Mouse (Mus musculus): ENCODE data around the gene Kif1b. TPM values are rescaled to one million over a fixed set of nuclear protein-coding genes. Genes with fewer than 3 reads are reported as not detected.

Gene Kif1b
- polyA plus RNA-seq, 2 experiments: 3.6 to 4.6 TPM

- Histone ChIP-seq H3K9me3 (ENCODE audit: control insufficient read depth, low read length) (no peaks in the 10 kb centered on the region), H3K27me3 (ENCODE audit: control insufficient read depth, insufficient read depth, low read length) (no peaks in the 10 kb centered on the region), H3K4me1 (replicated peaks; ENCODE audit: control insufficient read depth in 2 of 2, insufficient read depth in 2 of 2, low read length in 1 of 2) (no peaks in the 10 kb centered on the region; a peak in 1 of 4 replicates), H3K27ac (no peak overlapping the region), H3K4me2 (ENCODE audit: low read depth) (no peak overlapping the region), H3K36me3 (replicated peaks; ENCODE audit: control insufficient read depth, insufficient read depth, low read depth) (no peaks in the 10 kb centered on the region), H3K9ac (replicated peaks) (no peak overlapping the region), H3K4me3 (ENCODE audit: insufficient read depth in 1 of 2, low read depth in 2 of 2, low read length in 2 of 2) (no peak overlapping the region)
- 67% methylated on average over 9 of the region's 9 CpGs for WGBS (ENCODE audit: insufficient replicate concordance)
- ATAC-seq (ENCODE audit: insufficient read depth): no peak
- no peak for DNase-seq (ENCODE audit: low read depth in 3 of 3, low spot score in 3 of 3)
- TF ChIP-seq CTCF (IDR thresholded peaks at IDR 0.05; ENCODE audit: low read depth) (no peak), EP300 (IDR thresholded peaks at IDR 0.05; ENCODE audit: low read depth) (no peak)
Measured at GRCm38 (mm10) chr4:149319088-149319487, 11.6 kb upstream of the Kif1b start.

GRCm38 (mm10) chr4:149317387-149317786, 9.9 kb upstream of the Kif1b start:
- TF ChIP-seq CTCF (IDR thresholded peaks at IDR 0.05; ENCODE audit: low read depth): no peak
- TF ChIP-seq EP300 (IDR thresholded peaks at IDR 0.05; ENCODE audit: low read depth): no peak
- H3K9me3 ChIP-seq (ENCODE audit: control insufficient read depth, low read length): no peaks in the 10 kb centered on the region
- 56% methylated on average over 5 of the region's 5 CpGs for WGBS (ENCODE audit: insufficient replicate concordance)

GRCm38 (mm10) chr4:149314275-149314837, 6.9 kb upstream of the Kif1b start:
- Histone ChIP-seq H3K9ac (replicated peaks) (no peak overlapping the region), H3K9me3 (ENCODE audit: control insufficient read depth, low read length) (no peaks in the 10 kb centered on the region), H3K4me2 (ENCODE audit: low read depth) (no peak overlapping the region), H3K27me3 (ENCODE audit: control insufficient read depth, insufficient read depth, low read length) (no peaks in the 10 kb centered on the region), H3K4me3 (ENCODE audit: insufficient read depth in 1 of 2, low read depth in 2 of 2, low read length in 2 of 2) (no peak overlapping the region), H3K4me1 (replicated peaks; ENCODE audit: control insufficient read depth in 2 of 2, insufficient read depth in 2 of 2, low read length in 1 of 2) (no peaks in the 10 kb centered on the region), H3K27ac (no peak overlapping the region), H3K36me3 (replicated peaks; ENCODE audit: control insufficient read depth, insufficient read depth, low read depth) (no peaks in the 10 kb centered on the region)
- TF ChIP-seq CTCF (IDR thresholded peaks at IDR 0.05; ENCODE audit: low read depth) (no peak), EP300 (IDR thresholded peaks at IDR 0.05; ENCODE audit: low read depth) (no peak)
- WGBS (ENCODE audit: insufficient replicate concordance): 79% methylated on average over 11 of the region's 11 CpGs
- ATAC-seq (ENCODE audit: insufficient read depth): no peak
- DNase-seq (ENCODE audit: low read depth in 3 of 3, low spot score in 3 of 3): no peak

More at GRCm38 (mm10) chr4:149317387-149317786, 9.9 kb upstream of the Kif1b start:
- Histone ChIP-seq H3K36me3 (replicated peaks; ENCODE audit: control insufficient read depth, insufficient read depth, low read depth) (no peaks in the 10 kb centered on the region), H3K4me2 (ENCODE audit: low read depth) (no peak overlapping the region), H3K4me3 (ENCODE audit: insufficient read depth in 1 of 2, low read depth in 2 of 2, low read length in 2 of 2) (no peak overlapping the region), H3K27me3 (ENCODE audit: control insufficient read depth, insufficient read depth, low read length) (no peaks in the 10 kb centered on the region), H3K4me1 (replicated peaks; ENCODE audit: control insufficient read depth in 2 of 2, insufficient read depth in 2 of 2, low read length in 1 of 2) (no peaks in the 10 kb centered on the region), H3K27ac (no peak overlapping the region), H3K9ac (replicated peaks) (no peak overlapping the region)
- ATAC-seq (ENCODE audit: insufficient read depth) (no peak), DNase-seq (ENCODE audit: low read depth in 3 of 3, low spot score in 3 of 3) (no peak)

- TF ChIP-seq CTCF (IDR thresholded peaks at IDR 0.05; ENCODE audit: low read depth) (no peak), EP300 (IDR thresholded peaks at IDR 0.05; ENCODE audit: low read depth) (no peak)
- ATAC-seq (ENCODE audit: insufficient read depth) (no peak), DNase-seq (ENCODE audit: low read depth in 3 of 3, low spot score in 3 of 3) (no peak)
- Histone ChIP-seq H3K9ac (replicated peaks) (no peak overlapping the region), H3K27me3 (ENCODE audit: control insufficient read depth, insufficient read depth, low read length) (no peaks in the 10 kb centered on the region), H3K9me3 (ENCODE audit: control insufficient read depth, low read length) (no peaks in the 10 kb centered on the region), H3K4me1 (replicated peaks; ENCODE audit: control insufficient read depth in 2 of 2, insufficient read depth in 2 of 2, low read length in 1 of 2) (0 out of 4 replicates have a peak, but pooled peaks cover 0 to under 1% of the 10 kb centered on the region in 2 experiments), H3K27ac (no peak overlapping the region), H3K4me3 (ENCODE audit: insufficient read depth in 1 of 2, low read depth in 2 of 2, low read length in 2 of 2) (no peak overlapping the region), H3K36me3 (replicated peaks; ENCODE audit: control insufficient read depth, insufficient read depth, low read depth) (no peaks in the 10 kb centered on the region), H3K4me2 (ENCODE audit: low read depth) (no peak overlapping the region)
- WGBS (ENCODE audit: insufficient replicate concordance): 81% methylated on average over 12 of the region's 12 CpGs
Measured at GRCm38 (mm10) chr4:149313558-149314253, 6.2 kb upstream of the Kif1b start.

GRCm38 (mm10) chr4:149311996-149312395, 4.5 kb upstream of the Kif1b start:
- ATAC-seq (ENCODE audit: insufficient read depth): no peak
- WGBS (ENCODE audit: insufficient replicate concordance): 66% methylated on average over 5 of the region's 5 CpGs
- Histone ChIP-seq H3K4me3 (ENCODE audit: insufficient read depth in 1 of 2, low read depth in 2 of 2, low read length in 2 of 2) (no peak overlapping the region), H3K4me1 (replicated peaks; ENCODE audit: control insufficient read depth in 2 of 2, insufficient read depth in 2 of 2, low read length in 1 of 2) (peaks cover 0 to 4% of the 10 kb centered on the region in 2 experiments; a peak in 3 of 4 replicates), H3K4me2 (ENCODE audit: low read depth) (no peak overlapping the region), H3K9me3 (ENCODE audit: control insufficient read depth, low read length) (no peaks in the 10 kb centered on the region), H3K36me3 (replicated peaks; ENCODE audit: control insufficient read depth, insufficient read depth, low read depth) (no peaks in the 10 kb centered on the region), H3K27me3 (ENCODE audit: control insufficient read depth, insufficient read depth, low read length) (peaks cover under 1% of the 10 kb centered on the region; the same call in 1 of the 2 replicates), H3K27ac (no peak overlapping the region), H3K9ac (replicated peaks) (no peak overlapping the region)
- no peak for DNase-seq (ENCODE audit: low read depth in 3 of 3, low spot score in 3 of 3)
- TF ChIP-seq EP300 (IDR thresholded peaks at IDR 0.05; ENCODE audit: low read depth): no peak
- TF ChIP-seq CTCF (IDR thresholded peaks at IDR 0.05; ENCODE audit: low read depth): no peak

All from liver, embryonic 14.5 days (tissue).